Mouse (Mus musculus): ENCODE data around the gene Myrip. TPM values are rescaled to one million over a fixed set of nuclear protein-coding genes. Genes with fewer than 3 reads are reported as not detected.

Myrip gene
- polyA plus RNA-seq, 1 experiment from 2014 or later: 0.36 TPM

- 67% methylated on average over 3 of the region's 3 CpGs for WGBS
- no peaks in the 10 kb centered on the region for H3K36me3 ChIP-seq
- H3K4me1 ChIP-seq: peaks cover 9% of the 10 kb centered on the region
- no peak overlapping the region for H3K4me3 ChIP-seq
- H3K27ac ChIP-seq (replicated peaks): no peak overlapping the region
- H3K27me3 ChIP-seq (replicated peaks): peaks cover 12% of the 10 kb centered on the region
- no peak overlapping the region for H3K4me2 ChIP-seq
- ATAC-seq (ENCODE audit: extremely low read depth, insufficient number of reproducible peaks, low FRiP score, low TSS enrichment): no peak
- H3K9me3 ChIP-seq: no peaks in the 10 kb centered on the region
- H3K9ac ChIP-seq: no peak overlapping the region
Measured at GRCm38 (mm10) chr9:120481644-120482043, 180.3 kb downstream of the Myrip start.

DNA sequence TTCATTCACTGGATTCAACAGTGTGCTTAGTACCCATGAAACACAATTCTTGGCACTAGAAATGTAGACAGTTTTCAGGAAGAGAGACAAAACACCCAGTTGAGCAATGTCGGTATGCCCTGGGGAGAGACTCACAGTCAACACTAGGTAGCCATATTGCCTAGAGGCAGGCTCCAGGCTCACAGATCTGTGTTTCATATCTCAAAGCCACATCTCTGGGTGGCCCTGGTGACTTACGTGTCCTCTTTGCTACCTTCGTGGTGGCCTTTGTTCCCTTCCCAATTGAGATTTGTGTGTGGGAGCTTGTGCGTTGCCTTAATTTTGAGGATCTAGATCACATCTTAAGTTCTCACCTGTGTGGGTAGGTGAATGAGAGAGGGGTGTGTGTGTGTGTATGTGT, 181.1 kb downstream of the Myrip start:
- 82% methylated on average over 4 of the region's 4 CpGs for WGBS
- no peak overlapping the region for H3K4me2 ChIP-seq
- H3K36me3 ChIP-seq: no peaks in the 10 kb centered on the region
- H3K4me1 ChIP-seq: peaks cover 9% of the 10 kb centered on the region
- no peak overlapping the region for H3K4me3 ChIP-seq
- no peak overlapping the region for H3K27ac ChIP-seq (replicated peaks)
- peaks cover 12% of the 10 kb centered on the region for H3K27me3 ChIP-seq (replicated peaks)
- H3K9ac ChIP-seq: no peak overlapping the region
- ATAC-seq (ENCODE audit: extremely low read depth, insufficient number of reproducible peaks, low FRiP score, low TSS enrichment): no peak
- no peaks in the 10 kb centered on the region for H3K9me3 ChIP-seq

DNA sequence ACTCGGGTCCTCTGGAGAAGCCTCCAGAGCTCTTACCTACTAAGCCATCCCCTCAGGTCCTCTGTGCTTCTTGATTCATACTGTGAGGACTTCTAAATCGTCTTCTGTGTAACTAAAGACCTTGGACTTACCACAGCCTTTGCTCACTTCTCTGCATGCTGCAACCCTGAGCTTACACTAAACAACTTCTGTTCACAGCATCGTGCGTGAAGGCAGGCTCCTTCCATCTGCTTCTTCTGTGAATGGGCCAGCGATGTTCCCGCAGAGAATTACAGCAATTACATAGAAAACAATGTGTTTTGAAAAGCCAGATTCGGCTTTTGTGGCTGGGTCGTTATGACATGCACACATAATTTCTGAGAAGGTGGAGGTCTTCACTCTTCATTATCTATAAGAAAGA, 181.8 kb downstream of the Myrip start:
- no peak for ATAC-seq (ENCODE audit: extremely low read depth, insufficient number of reproducible peaks, low FRiP score, low TSS enrichment)
- H3K9ac ChIP-seq: no peak overlapping the region
- WGBS: 81% methylated on average over 8 of the region's 8 CpGs

DNA sequence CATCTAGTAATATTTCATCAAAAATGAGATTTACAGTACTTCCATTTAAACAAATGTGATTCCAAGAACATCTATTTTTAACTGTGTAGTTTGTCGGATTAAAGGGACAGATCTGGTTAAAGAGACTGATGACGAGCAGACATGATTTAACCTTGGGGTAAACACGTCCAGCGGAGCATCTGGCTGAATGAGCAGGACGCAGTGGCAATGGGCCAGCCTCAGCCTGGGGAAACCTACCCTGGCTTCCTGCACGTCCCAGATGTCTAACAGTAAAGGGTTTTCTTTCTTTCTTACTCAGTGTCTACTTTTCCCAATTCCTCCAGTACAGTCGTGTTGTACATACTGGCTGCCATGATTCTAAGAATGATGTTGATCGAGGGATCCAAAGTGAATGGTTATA, 185.8 kb downstream of the Myrip start:
- Histone ChIP-seq H3K4me3 (no peak overlapping the region), H3K4me2 (no peak overlapping the region), H3K9ac (no peak overlapping the region), H3K9me3 (no peaks in the 10 kb centered on the region), H3K27ac (replicated peaks) (no peak overlapping the region), H3K4me1 (0 out of 2 replicates have a peak, but pooled peaks cover 3% of the 10 kb centered on the region), H3K36me3 (no peaks in the 10 kb centered on the region), H3K27me3 (replicated peaks) (peaks cover 12% of the 10 kb centered on the region)
- ATAC-seq (ENCODE audit: extremely low read depth, insufficient number of reproducible peaks, low FRiP score, low TSS enrichment): no peak
- WGBS: 58% methylated on average over 8 of the region's 8 CpGs

More for the DNA sequence above, 181.8 kb downstream of the Myrip start:
- Histone ChIP-seq H3K36me3 (no peaks in the 10 kb centered on the region), H3K4me3 (no peak overlapping the region), H3K27me3 (replicated peaks) (peaks cover 12% of the 10 kb centered on the region), H3K9me3 (no peaks in the 10 kb centered on the region), H3K27ac (replicated peaks) (no peak overlapping the region), H3K4me1 (peaks cover 7% of the 10 kb centered on the region), H3K4me2 (no peak overlapping the region)

DNA sequence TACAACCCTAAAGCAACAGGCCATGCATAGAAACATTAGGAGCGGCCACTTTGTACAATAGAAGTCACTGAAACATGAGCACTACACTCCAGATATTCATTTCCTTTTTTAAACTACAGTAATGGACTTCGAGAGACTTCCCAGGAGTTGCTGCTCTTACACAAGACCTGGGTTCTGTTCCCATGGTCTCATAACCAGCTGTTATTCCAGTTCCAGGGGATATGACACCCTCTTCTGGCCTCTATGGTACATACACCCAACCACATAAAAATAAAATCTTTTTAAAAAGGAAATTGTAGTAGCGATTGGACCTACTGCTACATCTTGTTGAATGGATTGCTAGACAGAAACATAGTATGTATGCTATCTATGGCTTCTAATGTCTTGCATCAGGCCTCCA, 190.2 kb downstream of the Myrip start:
- WGBS: 78% methylated on average over 3 of the region's 3 CpGs
- no peaks in the 10 kb centered on the region for H3K9me3 ChIP-seq
- peak overlapping the region; percentile 100; the same call in 1 of the 2 replicates for H3K9ac ChIP-seq
- H3K27ac ChIP-seq (replicated peaks): 0 out of 2 replicates have a peak overlapping the region, but pooled peaks have one; percentile 95
- peaks cover 18% of the 10 kb centered on the region for H3K4me1 ChIP-seq
- no peak for ATAC-seq (ENCODE audit: extremely low read depth, insufficient number of reproducible peaks, low FRiP score, low TSS enrichment)
- H3K27me3 ChIP-seq (replicated peaks): no peaks in the 10 kb centered on the region
- peak overlapping the region; percentile 100 for H3K4me3 ChIP-seq
- H3K4me2 ChIP-seq: peak overlapping the region; percentile 75
- H3K36me3 ChIP-seq: peaks cover 27% of the 10 kb centered on the region

DNA sequence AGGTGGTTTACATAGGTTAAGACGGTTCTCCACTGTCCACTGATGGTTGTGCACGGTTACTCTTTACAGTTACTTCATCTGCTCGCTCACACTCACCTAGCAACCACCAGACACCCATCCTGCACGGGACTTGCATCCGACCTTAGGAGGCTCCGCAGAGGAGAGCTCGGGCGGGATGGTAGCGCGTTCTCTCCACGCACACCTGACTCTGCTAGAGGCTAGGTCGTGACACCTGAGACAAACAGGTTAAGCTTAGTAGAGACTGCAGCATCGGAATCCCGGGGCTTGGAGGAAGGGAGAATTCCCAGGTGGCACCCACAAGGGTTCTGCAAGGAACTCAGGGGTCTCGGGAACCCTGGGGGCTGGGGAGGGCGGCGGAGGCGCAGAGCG, 190.7 kb downstream of the Myrip start, which contains the start of gene Eif1b:
Gene Eif1b, plus strand, starts transcription at position 223 of the 390 bp plus-strand sequence.
- Histone ChIP-seq H3K27ac (replicated peaks) (peak within 1 kb of the TSS; percentile 95), H3K27me3 (replicated peaks) (no peaks in the 10 kb centered on the region), H3K36me3 (peaks cover 27% of the 10 kb centered on the region), H3K9me3 (no peaks in the 10 kb centered on the region), H3K4me2 (peak within 1 kb of the TSS; percentile 75), H3K9ac (peak within 1 kb of the TSS; percentile 100), H3K4me1 (peaks cover 21% of the 10 kb centered on the region), H3K4me3 (peak within 1 kb of the TSS; percentile 100)
- peak; percentile 20; the same call in 1 of the 2 replicates for ATAC-seq (ENCODE audit: extremely low read depth, insufficient number of reproducible peaks, low FRiP score, low TSS enrichment)
- 3% methylated on average over 19 of the region's 19 CpGs for WGBS

- H3K36me3 ChIP-seq: peaks cover 27% of the 10 kb centered on the region
- H3K9ac ChIP-seq: peak overlapping the region; percentile 100
- peak overlapping the region; percentile 75 for H3K4me2 ChIP-seq
- WGBS: under 1% methylated on average over 97 of the region's 97 CpGs
- no peaks in the 10 kb centered on the region for H3K27me3 ChIP-seq (replicated peaks)
- H3K4me1 ChIP-seq: peaks cover 22% of the 10 kb centered on the region
- peak overlapping the region; percentile 100 for H3K4me3 ChIP-seq
- no peaks in the 10 kb centered on the region for H3K9me3 ChIP-seq
- ATAC-seq (ENCODE audit: extremely low read depth, insufficient number of reproducible peaks, low FRiP score, low TSS enrichment): peak; percentile 77
- peak overlapping the region; percentile 95 for H3K27ac ChIP-seq (replicated peaks)
Measured at GRCm38 (mm10) chr9:120492400-120493351, 191.4 kb downstream of the Myrip start.

DNA sequence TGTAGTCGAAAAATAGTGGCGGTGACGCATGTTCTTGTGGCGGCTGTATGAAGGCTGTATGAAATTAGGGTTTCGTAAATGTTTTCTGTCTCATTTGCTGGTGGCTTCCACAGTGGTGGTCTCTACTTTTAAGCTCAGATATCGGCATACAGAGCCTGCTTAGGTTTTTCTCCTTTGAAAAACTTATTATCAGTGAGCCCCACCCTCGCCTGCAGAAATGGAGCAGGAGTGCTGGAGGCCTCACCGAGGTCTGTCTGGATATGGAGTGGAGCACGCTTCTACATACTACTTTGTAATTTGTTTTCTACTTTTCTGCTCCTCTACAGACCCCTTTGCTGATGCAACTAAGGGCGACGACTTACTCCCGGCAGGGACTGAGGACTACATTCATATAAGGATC, 192.5 kb downstream of the Myrip start:
- H3K27ac ChIP-seq (replicated peaks): peak overlapping the region; percentile 95; the same call in 1 of the 2 replicates
- H3K27me3 ChIP-seq (replicated peaks): no peaks in the 10 kb centered on the region
- peak overlapping the region; percentile 100 for H3K9ac ChIP-seq
- H3K4me2 ChIP-seq: peak overlapping the region; percentile 75
- peak overlapping the region; percentile 100 for H3K4me3 ChIP-seq
- H3K4me1 ChIP-seq: peaks cover 22% of the 10 kb centered on the region
- no peak for ATAC-seq (ENCODE audit: extremely low read depth, insufficient number of reproducible peaks, low FRiP score, low TSS enrichment)
- no peaks in the 10 kb centered on the region for H3K9me3 ChIP-seq
- WGBS: 69% methylated on average over 12 of the region's 12 CpGs
- peaks cover 27% of the 10 kb centered on the region for H3K36me3 ChIP-seq

DNA sequence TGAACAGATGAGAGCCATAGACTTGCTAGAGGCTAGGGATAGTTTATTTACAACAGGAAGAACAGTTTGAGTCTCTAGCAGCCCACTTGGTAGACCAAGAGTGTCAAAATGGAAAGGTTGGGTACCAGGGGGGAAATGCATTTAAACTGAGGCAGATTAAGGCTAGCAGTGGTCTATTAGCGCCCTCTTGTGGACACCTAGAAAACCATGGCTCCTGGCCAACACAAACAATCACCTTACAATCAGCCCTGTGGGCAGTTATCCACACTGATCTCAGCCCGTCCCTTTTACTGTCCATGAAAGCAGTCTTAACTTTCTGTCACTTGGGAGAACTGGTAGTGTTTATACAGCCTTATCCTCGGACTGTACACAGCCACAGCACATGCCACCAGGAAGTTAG, 195.4 kb downstream of the Myrip start:
- no peak for ATAC-seq (ENCODE audit: extremely low read depth, insufficient number of reproducible peaks, low FRiP score, low TSS enrichment)
- Histone ChIP-seq H3K9ac (no peak overlapping the region), H3K27me3 (replicated peaks) (peaks cover 5% of the 10 kb centered on the region; the same call in 1 of the 2 replicates), H3K4me2 (no peak overlapping the region), H3K36me3 (peaks cover 27% of the 10 kb centered on the region), H3K9me3 (no peaks in the 10 kb centered on the region), H3K4me1 (peaks cover 22% of the 10 kb centered on the region), H3K27ac (replicated peaks) (no peak overlapping the region), H3K4me3 (no peak overlapping the region)
- WGBS: 5% methylated on average over 3 of the region's 3 CpGs

GRCm38 (mm10) chr9:120497983-120498382, 196.7 kb downstream of the Myrip start:
- Histone ChIP-seq H3K36me3 (peaks cover 27% of the 10 kb centered on the region), H3K9ac (no peak overlapping the region), H3K4me2 (no peak overlapping the region), H3K9me3 (no peaks in the 10 kb centered on the region), H3K4me3 (no peak overlapping the region), H3K27ac (replicated peaks) (no peak overlapping the region), H3K27me3 (replicated peaks) (peaks cover 5% of the 10 kb centered on the region; the same call in 1 of the 2 replicates), H3K4me1 (peaks cover 19% of the 10 kb centered on the region)
- ATAC-seq (ENCODE audit: extremely low read depth, insufficient number of reproducible peaks, low FRiP score, low TSS enrichment): no peak
- WGBS: 83% methylated on average over 5 of the region's 5 CpGs

- Histone ChIP-seq H3K4me3 (no peak overlapping the region), H3K36me3 (peaks cover 1% of the 10 kb centered on the region; the same call in 1 of the 2 replicates), H3K4me2 (no peak overlapping the region), H3K27ac (replicated peaks) (no peak overlapping the region), H3K27me3 (replicated peaks) (peaks cover 5% of the 10 kb centered on the region; the same call in 1 of the 2 replicates), H3K4me1 (peaks cover 5% of the 10 kb centered on the region; the same call in 1 of the 2 replicates), H3K9ac (no peak overlapping the region), H3K9me3 (peaks cover 1% of the 10 kb centered on the region)
- no peak for ATAC-seq (ENCODE audit: extremely low read depth, insufficient number of reproducible peaks, low FRiP score, low TSS enrichment)
- 37% methylated on average over 10 of the region's 10 CpGs for WGBS
Measured at GRCm38 (mm10) chr9:120501191-120501902, 200.0 kb downstream of the Myrip start.

Measured in heart, embryonic 13.5 days (tissue).